Mouse (Mus musculus): Measurements from ENCODE around the gene Muc1.

Muc1 gene

GRCm38 (mm10) chr3:89228836-89229235 lies at the start of gene Muc1:
Gene Muc1, plus strand, starts transcription at chr3:89229057.
- DNase-seq (ENCODE audit: low spot score in 2 of 2) = no peak

GRCm38 (mm10) chr3:89181749-89182500 lies 46.9 kb upstream of the Muc1 start:
- DNase-seq (ENCODE audit: low spot score in 2 of 2) = peak in 1 of 2 experiments; percentile 33

GRCm38 (mm10) chr3:89182531-89183057 lies 46.3 kb upstream of the Muc1 start:
- DNase-seq (ENCODE audit: low spot score in 2 of 2) = no peak

- peak; percentile 95 for DNase-seq (ENCODE audit: low spot score in 2 of 2)
Measured at GRCm38 (mm10) chr3:89183058-89183958, 45.5 kb upstream of the Muc1 start, which contains the start of gene Fam189b. Gene Fam189b, plus strand, starts transcription at chr3:89183143.

- DNase-seq (ENCODE audit: low spot score in 2 of 2) = peak; percentile 68 to 74
Measured at GRCm38 (mm10) chr3:89183959-89184315, 44.9 kb upstream of the Muc1 start.

- DNase-seq (ENCODE audit: low spot score in 2 of 2) = peak in 1 of 2 experiments; percentile 26
Measured at GRCm38 (mm10) chr3:89187197-89187596, 41.7 kb upstream of the Muc1 start.

- no peak for DNase-seq (ENCODE audit: low spot score in 2 of 2)
Measured at GRCm38 (mm10) chr3:89187690-89188477, 41.0 kb upstream of the Muc1 start.

GRCm38 (mm10) chr3:89188478-89188875 lies 40.4 kb upstream of the Muc1 start:
- no peak for DNase-seq (ENCODE audit: low spot score in 2 of 2)

- DNase-seq (ENCODE audit: low spot score in 2 of 2) = no peak
Measured at GRCm38 (mm10) chr3:89190436-89190835, 38.4 kb upstream of the Muc1 start.

GRCm38 (mm10) chr3:89193351-89193750 lies 35.5 kb upstream of the Muc1 start:
- DNase-seq (ENCODE audit: low spot score in 2 of 2) = no peak

GRCm38 (mm10) chr3:89193853-89194252 lies 35.0 kb upstream of the Muc1 start:
- no peak for DNase-seq (ENCODE audit: low spot score in 2 of 2)

GRCm38 (mm10) chr3:89195979-89196877 lies 32.6 kb upstream of the Muc1 start:
- DNase-seq (ENCODE audit: low spot score in 2 of 2) = peak; percentile 91 to 92

GRCm38 (mm10) chr3:89199839-89200238 lies 29.0 kb upstream of the Muc1 start:
- DNase-seq (ENCODE audit: low spot score in 2 of 2) = no peak

- peak; percentile 93 for DNase-seq (ENCODE audit: low spot score in 2 of 2)
Measured at GRCm38 (mm10) chr3:89202253-89203141, 26.4 kb upstream of the Muc1 start, which contains the start of gene Gba. Gene Gba, plus strand, starts transcription at chr3:89202928.

GRCm38 (mm10) chr3:89203142-89203514 lies 25.7 kb upstream of the Muc1 start:
- no peak for DNase-seq (ENCODE audit: low spot score in 2 of 2)

- DNase-seq (ENCODE audit: low spot score in 2 of 2) = no peak
Measured at GRCm38 (mm10) chr3:89206079-89206478, 22.8 kb upstream of the Muc1 start.

- DNase-seq (ENCODE audit: low spot score in 2 of 2) = no peak
Measured at GRCm38 (mm10) chr3:89206695-89207094, 22.2 kb upstream of the Muc1 start.

GRCm38 (mm10) chr3:89208075-89208657 lies 20.7 kb upstream of the Muc1 start:
- no peak for DNase-seq (ENCODE audit: low spot score in 2 of 2)

- no peak for DNase-seq (ENCODE audit: low spot score in 2 of 2)
Measured at GRCm38 (mm10) chr3:89208736-89209135, 20.1 kb upstream of the Muc1 start.
